Mouse (Mus musculus): ENCODE measurements around the gene Cep295nl.
"Not testable (repeated sequence)": the region's sequence is repeated elsewhere in the genome, so short reads cannot be mapped to it uniquely, and the experiment has no call there.

Cep295nl gene

GRCm38 (mm10) chr11:118318678-118319077 lies 23.6 kb downstream of the Cep295nl start:
- DNase-seq, result peak; percentile 86

GRCm38 (mm10) chr11:118317129-118317528 lies 25.2 kb downstream of the Cep295nl start:
- peak; percentile 92 for DNase-seq

- peak; percentile 71 for DNase-seq
Measured at GRCm38 (mm10) chr11:118316231-118316806, 26.0 kb downstream of the Cep295nl start.

- DNase-seq, result peak; percentile 95
Measured at GRCm38 (mm10) chr11:118312132-118312723, 30.1 kb downstream of the Cep295nl start.

- not testable (repeated sequence) for DNase-seq
Measured at GRCm38 (mm10) chr11:118307962-118308361, 34.3 kb downstream of the Cep295nl start.

- DNase-seq, result not testable (repeated sequence)
Measured at GRCm38 (mm10) chr11:118303959-118304358, 38.3 kb downstream of the Cep295nl start.

GRCm38 (mm10) chr11:118298810-118299209 lies 43.5 kb downstream of the Cep295nl start:
- DNase-seq, result no peak

GRCm38 (mm10) chr11:118297967-118298366 lies 44.3 kb downstream of the Cep295nl start:
- DNase-seq, result no peak

GRCm38 (mm10) chr11:118295026-118295425 lies 47.3 kb downstream of the Cep295nl start:
- no peak for DNase-seq

- peak; percentile 55 for DNase-seq
Measured at GRCm38 (mm10) chr11:118292671-118293070, 49.6 kb downstream of the Cep295nl start.

- peak; percentile 100 for DNase-seq
Measured at GRCm38 (mm10) chr11:118289999-118290889, 52.1 kb downstream of the Cep295nl start, which contains the start of gene Usp36. Usp36 (minus strand) TSS chr11:118290244.

- DNase-seq, result no peak
Measured at GRCm38 (mm10) chr11:118289562-118289961, 52.7 kb downstream of the Cep295nl start.

GRCm38 (mm10) chr11:118289037-118289511 lies 53.2 kb downstream of the Cep295nl start:
- DNase-seq, result peak; percentile 94

GRCm38 (mm10) chr11:118287573-118287972 lies 54.7 kb downstream of the Cep295nl start:
- no peak for DNase-seq

GRCm38 (mm10) chr11:118286434-118286833 lies 55.9 kb downstream of the Cep295nl start:
- DNase-seq, result no peak

GRCm38 (mm10) chr11:118285791-118286190 lies 56.5 kb downstream of the Cep295nl start:
- DNase-seq, result no peak
